Mouse (Mus musculus) MEL (cell line): ENCODE data around the gene Arhgap35. TPM values are rescaled to one million over a fixed set of nuclear protein-coding genes. Genes with fewer than 3 reads are reported as not detected.

Experiments
- DNase-seq: peaks from one replicate; pipeline ENCODE4 v3.0.0; 2011; ENCODE audit warnings: low read depth, low spot score
- H3K27ac ChIP-seq: 2 replicates; pipeline ENCODE4 v1.5.1; 2012; ENCODE audit warnings: low read depth, mild to moderate bottlenecking, control low read depth, low read length, moderate library complexity; ENCODE audit not compliant: control insufficient read depth
- H3K27me3 ChIP-seq, 2 experiments: fragments of 150-350 bp in 1 of 2; sonication (generic) in 1 of 2; 2 replicates each; pipeline ENCODE4 v1.6.1; 2012; ENCODE audit warnings: low read length in 2 of 2, mild to moderate bottlenecking in 2 of 2, improper control_type of control experiment in 1 of 2, moderate library complexity in 1 of 2; ENCODE audit not compliant: insufficient read depth in 2 of 2, control insufficient read depth in 1 of 2
- H3K36me3 ChIP-seq, 2 experiments: 2 replicates each; pipeline ENCODE4 v1.6.1; 2012 to 2014; ENCODE audit warnings: low read length in 2 of 2, improper control_type of control experiment in 1 of 2, inconsistent platforms in 1 of 2, mild to moderate bottlenecking in 1 of 2; ENCODE audit not compliant: insufficient read depth in 2 of 2, control insufficient read depth in 1 of 2
- H3K4me1 ChIP-seq, 2 experiments: fragments of 150-350 bp in 1 of 2; sonication (generic) in 1 of 2; 2 replicates each; pipeline ENCODE4 v1.6.1; 2012; ENCODE audit warnings: low read length in 2 of 2, improper control_type of control experiment in 1 of 2, mild to moderate bottlenecking in 1 of 2; ENCODE audit not compliant: insufficient read depth in 2 of 2, control insufficient read depth in 1 of 2
- H3K4me3 ChIP-seq, 2 experiments: fragments of 150-350 bp in 1 of 2; sonication (generic) in 1 of 2; 2 replicates each; pipeline ENCODE4 v1.5.1; 2012; ENCODE audit warnings: low read depth in 2 of 2, low read length in 2 of 2, mild to moderate bottlenecking in 2 of 2, moderate library complexity in 2 of 2, control low read depth in 1 of 2, improper control_type of control experiment in 1 of 2; ENCODE audit not compliant: control insufficient read depth in 1 of 2, insufficient read depth in 1 of 2
- H3K79me2 ChIP-seq: 2 replicates; pipeline ENCODE4 v1.6.1; 2012; ENCODE audit warnings: mild to moderate bottlenecking, low read length, moderate library complexity; ENCODE audit not compliant: control insufficient read depth, poor library complexity, insufficient read depth
- H3K9ac ChIP-seq: 2 replicates; pipeline ENCODE4 v1.6.1; 2012; ENCODE audit warnings: low read depth, mild to moderate bottlenecking, control low read depth, low read length, moderate library complexity; ENCODE audit not compliant: control insufficient read depth, poor library complexity, severe bottlenecking
- H3K9me3 ChIP-seq: fragments of 150-350 bp; sonication (generic); replicated peaks from 2 replicates; pipeline ENCODE4 v1.6.1; 2012; ENCODE audit warnings: mild to moderate bottlenecking, low read length, improper control_type of control experiment, moderate library complexity; ENCODE audit not compliant: insufficient read depth
- CTCF ChIP-seq, 3 experiments: IDR thresholded peaks in 2 of 3; conservative IDR thresholded peaks in 1 of 3; 2 replicates each; pipeline ENCODE4 v1.5.1; 2011 to 2012; ENCODE audit warnings: low read length in 3 of 3, low read depth in 2 of 3, mild to moderate bottlenecking in 2 of 3, improper control_type of control experiment in 1 of 3, inconsistent platforms in 1 of 3, mixed read lengths in 1 of 3, moderate library complexity in 1 of 3; ENCODE audit not compliant: control insufficient read depth in 1 of 3, insufficient read depth in 1 of 3, poor library complexity in 1 of 3, severe bottlenecking in 1 of 3
- ELF1 ChIP-seq: IDR thresholded peaks from 2 replicates; pipeline ENCODE4 v1.6.1; 2014; ENCODE audit warnings: low read depth, mild to moderate bottlenecking, inconsistent platforms, low read length, improper control_type of control experiment, moderate library complexity
- EP300 ChIP-seq, 2 experiments: IDR thresholded peaks; 2 replicates each; pipeline ENCODE4 v1.6.1; 2011; ENCODE audit warnings: improper control_type of control experiment in 2 of 2, low read length in 2 of 2, low read depth in 1 of 2, mild to moderate bottlenecking in 1 of 2
- ETS1 ChIP-seq: IDR thresholded peaks from 2 replicates; pipeline ENCODE4 v1.6.1; 2012; ENCODE audit warnings: low read depth, mild to moderate bottlenecking, inconsistent platforms, low read length, improper control_type of control experiment, moderate library complexity
- GABPA ChIP-seq: IDR thresholded peaks from 2 replicates; pipeline ENCODE4 v1.6.1; 2012; ENCODE audit warnings: low read depth, mild to moderate bottlenecking, inconsistent platforms, low read length, improper control_type of control experiment, moderate library complexity
- GATA1 ChIP-seq: IDR thresholded peaks from 2 replicates; pipeline ENCODE4 v1.6.1; 2011; ENCODE audit warnings: low read depth, low read length, improper control_type of control experiment
- HCFC1 ChIP-seq: IDR thresholded peaks from 2 replicates; pipeline ENCODE4 v1.6.1; 2012; ENCODE audit warnings: low read depth, mild to moderate bottlenecking, inconsistent platforms, low read length, improper control_type of control experiment, moderate library complexity
- KAT2A ChIP-seq: conservative IDR thresholded peaks from 2 replicates; pipeline ENCODE4 v1.6.1; 2012; ENCODE audit warnings: low read depth, low read length, improper control_type of control experiment, inconsistent platforms
- MAFK ChIP-seq: IDR thresholded peaks from 2 replicates; pipeline ENCODE4 v1.6.1; 2011; ENCODE audit warnings: low read depth, mild to moderate bottlenecking, low read length, improper control_type of control experiment, borderline replicate concordance
- MAZ ChIP-seq: IDR thresholded peaks from 2 replicates; pipeline ENCODE4 v1.6.1; 2012; ENCODE audit warnings: low read depth, mild to moderate bottlenecking, inconsistent platforms, low read length, improper control_type of control experiment
- MEF2A ChIP-seq: IDR thresholded peaks from 2 replicates; pipeline ENCODE4 v1.6.1; 2014; ENCODE audit warnings: low read depth, mild to moderate bottlenecking, inconsistent platforms, low read length, improper control_type of control experiment; ENCODE audit not compliant: poor library complexity, insufficient replicate concordance, severe bottlenecking; ENCODE audit errors: extremely low read depth
- NELFE ChIP-seq: IDR thresholded peaks from 2 replicates; pipeline ENCODE4 v1.6.1; 2011; ENCODE audit warnings: low read depth, low read length, improper control_type of control experiment
- POLR2A ChIP-seq, 2 experiments: IDR thresholded peaks; 2 replicates each; pipeline ENCODE4 v1.6.1; 2011 to 2012; ENCODE audit warnings: low read length in 2 of 2, mild to moderate bottlenecking in 2 of 2, control low read depth in 1 of 2, improper control_type of control experiment in 1 of 2, low read depth in 1 of 2, moderate library complexity in 1 of 2; ENCODE audit not compliant: control insufficient read depth in 1 of 2, insufficient read depth in 1 of 2, poor library complexity in 1 of 2
- RAD21 ChIP-seq: IDR thresholded peaks from 2 replicates; pipeline ENCODE4 v1.6.1; 2011; ENCODE audit warnings: mild to moderate bottlenecking, low read depth, low read length, improper control_type of control experiment
- RCOR1 ChIP-seq: IDR thresholded peaks from 2 replicates; pipeline ENCODE4 v1.6.1; 2012; ENCODE audit warnings: low read depth, mild to moderate bottlenecking, inconsistent platforms, low read length, improper control_type of control experiment
- SIN3A ChIP-seq: IDR thresholded peaks from 2 replicates; pipeline ENCODE4 v1.6.1; 2012; ENCODE audit warnings: low read length, improper control_type of control experiment, inconsistent platforms
- SMC3 ChIP-seq: IDR thresholded peaks from 2 replicates; pipeline ENCODE4 v1.6.1; 2011; ENCODE audit warnings: low read depth, low read length, improper control_type of control experiment
- TAL1 ChIP-seq: IDR thresholded peaks from 2 replicates; pipeline ENCODE4 v1.6.1; 2012; ENCODE audit warnings: mild to moderate bottlenecking, inconsistent platforms, low read length, moderate library complexity, mixed read lengths
- TCF12 ChIP-seq: IDR thresholded peaks from 2 replicates; pipeline ENCODE4 v1.6.1; 2014; ENCODE audit warnings: low read depth, mild to moderate bottlenecking, inconsistent platforms, low read length, improper control_type of control experiment, moderate library complexity
- UBTF ChIP-seq: IDR thresholded peaks from 2 replicates; pipeline ENCODE4 v1.6.1; 2012; ENCODE audit warnings: low read depth, mild to moderate bottlenecking, inconsistent platforms, low read length, improper control_type of control experiment, moderate library complexity, borderline replicate concordance; ENCODE audit not compliant: insufficient read depth
- ZC3H11A ChIP-seq: IDR thresholded peaks from 2 replicates; pipeline ENCODE4 v1.6.1; 2012; ENCODE audit warnings: low read depth, mild to moderate bottlenecking, inconsistent platforms, low read length, improper control_type of control experiment
- ZNF384 ChIP-seq: IDR thresholded peaks from 2 replicates; pipeline ENCODE4 v1.6.1; 2012; ENCODE audit warnings: low read depth, mild to moderate bottlenecking, inconsistent platforms, low read length, improper control_type of control experiment
- polyA plus RNA-seq, 2 experiments: library from polyadenylated mRNA; stranded (reverse) in 1 of 2; unstranded in 1 of 2; fragments of >175 nt in 1 of 2; fragments of >200 nt in 1 of 2; gene quantifications; 2 replicates each; pipeline versions ENCODE4 v1.2.1 to v1.2.4; 2012; ENCODE audit warnings: low replicate concordance in 2 of 2, low read depth in 1 of 2; ENCODE audit not compliant: insufficient read length in 2 of 2, insufficient read depth in 1 of 2, missing spikeins in 1 of 2
- total RNA-seq: library from RNA; depleted of rRNA; stranded (reverse); fragments of 300-350 nt; gene quantifications from 2 replicates; pipeline ENCODE4 v1.2.3, GENCODE M21; 2012

The Arhgap35 gene
- total and polyA plus RNA-seq, 3 experiments = 7.4 to 13.4 TPM; not detected in 1

- H3K36me3 ChIP-seq = peaks cover 0 to 5% of the 10 kb centered on the region in 2 experiments; a peak in 1 of 4 replicates
- H3K27ac ChIP-seq = no peak overlapping the region
- H3K79me2 ChIP-seq = no peaks in the 10 kb centered on the region
- DNase-seq = no peak
- no peak overlapping the region for H3K4me3 ChIP-seq
- TF ChIP-seq KAT2A = no peak
- no peak for TF ChIP-seq RCOR1
- no peak for TF ChIP-seq ETS1
- no peak for TF ChIP-seq ZNF384
- no peak for TF ChIP-seq MAZ
- TF ChIP-seq MAFK = no peak
- no peak for TF ChIP-seq SMC3
- no peak for TF ChIP-seq POLR2A (IDR thresholded peaks at IDR 0.05; ENCODE audit: control insufficient read depth in 1 of 2, insufficient read depth in 1 of 2, low read depth in 1 of 2, low read length in 2 of 2, poor library complexity in 1 of 2)
- no peak for TF ChIP-seq ZC3H11A
- no peak for TF ChIP-seq TAL1
- no peak for TF ChIP-seq UBTF
- no peak for TF ChIP-seq HCFC1
- TF ChIP-seq TCF12 = no peak
- no peak for TF ChIP-seq EP300 (IDR thresholded peaks at IDR 0.05; ENCODE audit: low read depth in 1 of 2, low read length in 2 of 2)
- TF ChIP-seq RAD21 = no peak
- no peak for TF ChIP-seq MEF2A
- TF ChIP-seq GABPA = no peak
- TF ChIP-seq GATA1 = no peak
- no peak for TF ChIP-seq NELFE
- TF ChIP-seq, all 39 proteins: peak for 0
- Histone ChIP-seq H3K9me3 (no peaks in the 10 kb centered on the region), H3K9ac (no peak overlapping the region), H3K27me3 (no peaks in the 10 kb centered on the region), H3K4me1 (peaks cover 3 to 9% of the 10 kb centered on the region in 2 experiments; a peak in 2 of 4 replicates)
Measured at GRCm38 (mm10) chr7:16621066-16621622, 6.4 kb upstream of the Arhgap35 start.

GRCm38 (mm10) chr7:16618661-16619211 lies 3.9 kb upstream of the Arhgap35 start:
- Histone ChIP-seq H3K79me2 (peaks cover 10% of the 10 kb centered on the region), H3K27ac (no peak overlapping the region)

More at GRCm38 (mm10) chr7:16618661-16619211, 3.9 kb upstream of the Arhgap35 start:
- Histone ChIP-seq H3K9ac (peak overlapping the region; percentile 34), H3K4me1 (peaks cover 7 to 12% of the 10 kb centered on the region in 2 experiments), H3K9me3 (no peaks in the 10 kb centered on the region), H3K36me3 (peaks cover 0 to 10% of the 10 kb centered on the region in 2 experiments; a peak in 2 of 4 replicates)
- peak; percentile 54 for DNase-seq
- TF ChIP-seq RAD21 (peak; percentile 54), SIN3A (peak; percentile 42; the same call in 1 of the 2 replicates), ELF1 (no peak), TAL1 (no peak), SMC3 (peak; percentile 48), CTCF (IDR thresholded peaks at IDR 0.05 in 2 of 3, conservative IDR thresholded peaks at IDR 0.05 in 1 of 3; ENCODE audit: control insufficient read depth in 1 of 3, insufficient read depth in 1 of 3, low read depth in 2 of 3, low read length in 3 of 3, poor library complexity in 1 of 3, severe bottlenecking in 1 of 3) (peak; percentile 27 to 64 (median 62))
- TF ChIP-seq, all 39 proteins: peak for 4
- H3K4me3 ChIP-seq = peak overlapping the region; percentile 43 to 59
- H3K27me3 ChIP-seq = no peaks in the 10 kb centered on the region
